8 mouse cellular contexts compared by ENCODE assay signal in the genomic region with DNA sequence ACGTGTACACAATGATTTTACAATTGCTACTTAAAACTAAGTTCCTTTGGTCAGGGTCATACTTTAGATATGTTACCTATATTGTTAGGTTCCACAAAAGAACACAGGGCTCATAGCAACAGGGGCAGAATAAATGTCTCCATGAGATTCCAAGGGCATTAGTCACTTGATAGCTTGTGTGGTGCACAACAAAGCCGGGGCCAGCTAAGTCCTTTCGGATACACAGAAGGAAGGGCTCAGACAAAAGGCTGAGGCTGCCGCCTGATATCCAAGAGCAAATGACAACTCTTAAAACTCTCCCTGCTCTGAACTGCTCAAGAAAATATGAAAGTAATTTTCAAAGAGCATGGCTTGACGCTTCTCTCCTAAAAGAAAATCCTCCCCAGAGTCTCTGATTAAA.
DNase-seq lines count a peak whose midpoint lies in the region; ATAC-seq lines count a peak whose summit lies in the region.

No protein-coding gene starts in this region.

- H3K9me3 ChIP-seq in heart, embryonic 11.5 days (replicated peaks; ENCODE audit: control insufficient read depth, low read length) = no peaks in the 10 kb centered on the region
- H3K9me3 ChIP-seq in midbrain, embryonic 11.5 days (ENCODE audit: control insufficient read depth, low read length) = no peaks in the 10 kb centered on the region
- H3K9me3 ChIP-seq in midbrain, embryonic 15.5 days = no peaks in the 10 kb centered on the region
- no peaks in the 10 kb centered on the region for H3K9me3 ChIP-seq in liver, embryonic 12.5 days (replicated peaks)

- no peak overlapping the region for H3K27ac ChIP-seq in heart, embryonic 11.5 days (ENCODE audit: low read depth, low read length)
- no peak overlapping the region for H3K27ac ChIP-seq in midbrain, embryonic 11.5 days (ENCODE audit: low read depth, low read length)
- no peak overlapping the region for H3K27ac ChIP-seq in midbrain, embryonic 15.5 days
- H3K27ac ChIP-seq in liver, embryonic 12.5 days = no peak overlapping the region

- no peaks in the 10 kb centered on the region for H3K27me3 ChIP-seq in heart, embryonic 11.5 days (ENCODE audit: control insufficient read depth, insufficient read depth, low read length)
- H3K27me3 ChIP-seq in midbrain, embryonic 11.5 days (ENCODE audit: control insufficient read depth, insufficient read depth, low read length) = peaks cover 31% of the 10 kb centered on the region
- peaks cover 8% of the 10 kb centered on the region for H3K27me3 ChIP-seq in midbrain, embryonic 15.5 days (replicated peaks)
- peaks cover 27% of the 10 kb centered on the region; the same call in 1 of the 2 replicates for H3K27me3 ChIP-seq in liver, embryonic 12.5 days (replicated peaks)

- DNase-seq in heart, adult 18-20 months = no peak
- DNase-seq in midbrain, embryonic 11.5 days (ENCODE audit: low spot score, missing footprints) = peak; percentile 92
- DNase-seq in embryo, embryonic 9.5 days (ENCODE audit: extremely low spot score) = peak; percentile 65
- peak; percentile 37 for DNase-seq in retina, postnatal 1 day

- peaks cover 24% of the 10 kb centered on the region for H3K4me1 ChIP-seq in heart, embryonic 11.5 days (ENCODE audit: control insufficient read depth, insufficient read depth, low read length)
- H3K4me1 ChIP-seq in midbrain, embryonic 11.5 days (ENCODE audit: control insufficient read depth, insufficient read depth, low read length) = peaks cover 39% of the 10 kb centered on the region
- H3K4me1 ChIP-seq in midbrain, embryonic 15.5 days = peaks cover 34% of the 10 kb centered on the region
- peaks cover 32% of the 10 kb centered on the region for H3K4me1 ChIP-seq in liver, embryonic 12.5 days

- H3K4me3 ChIP-seq in heart, embryonic 11.5 days (ENCODE audit: low read depth, low read length) = no peak overlapping the region
- no peak overlapping the region for H3K4me3 ChIP-seq in midbrain, embryonic 11.5 days (ENCODE audit: low read depth, low read length)
- no peak overlapping the region for H3K4me3 ChIP-seq in midbrain, embryonic 15.5 days
- H3K4me3 ChIP-seq in liver, embryonic 12.5 days = no peak overlapping the region

- peak overlapping the region; percentile 22 for H3K4me2 ChIP-seq in heart, embryonic 11.5 days
- H3K4me2 ChIP-seq in midbrain, embryonic 11.5 days = peak overlapping the region; percentile 18; the same call in 1 of the 2 replicates
- no peak overlapping the region for H3K4me2 ChIP-seq in midbrain, embryonic 15.5 days
- no peak overlapping the region for H3K4me2 ChIP-seq in liver, embryonic 12.5 days

- 18% methylated on average over 5 of the region's 5 CpGs for WGBS in heart, embryonic 11.5 days (ENCODE audit: insufficient replicate concordance)
- WGBS in midbrain, embryonic 11.5 days = 2% methylated on average over 5 of the region's 5 CpGs
- 13% methylated on average over 5 of the region's 5 CpGs for WGBS in midbrain, embryonic 15.5 days
- WGBS in liver, embryonic 12.5 days (ENCODE audit: insufficient replicate concordance) = 50% methylated on average over 5 of the region's 5 CpGs

- H3K36me3 ChIP-seq in heart, embryonic 11.5 days (ENCODE audit: control insufficient read depth, insufficient read depth, low read length) = no peaks in the 10 kb centered on the region
- no peaks in the 10 kb centered on the region for H3K36me3 ChIP-seq in midbrain, embryonic 11.5 days (ENCODE audit: control insufficient read depth, insufficient read depth, low read length)
- H3K36me3 ChIP-seq in midbrain, embryonic 15.5 days (replicated peaks) = no peaks in the 10 kb centered on the region
- H3K36me3 ChIP-seq in liver, embryonic 12.5 days = no peaks in the 10 kb centered on the region

- no peak overlapping the region for H3K9ac ChIP-seq in heart, embryonic 11.5 days (ENCODE audit: low read depth, low read length)
- H3K9ac ChIP-seq in midbrain, embryonic 11.5 days (ENCODE audit: low read length) = no peak overlapping the region
- no peak overlapping the region for H3K9ac ChIP-seq in midbrain, embryonic 15.5 days
- H3K9ac ChIP-seq in liver, embryonic 12.5 days = no peak overlapping the region

- ATAC-seq in heart, embryonic 11.5 days (replicated peaks; ENCODE audit: insufficient number of reproducible peaks, low FRiP score, low TSS enrichment) = no peak
- ATAC-seq in midbrain, embryonic 11.5 days (ENCODE audit: low FRiP score) = peak; percentile 63
- no peak for ATAC-seq in midbrain, embryonic 15.5 days (replicated peaks)
- ATAC-seq in liver, embryonic 12.5 days = no peak
- ATAC-seq in monocyte, adult 5-6 weeks (replicated peaks; ENCODE audit: insufficient number of reproducible peaks, low FRiP score, low TSS enrichment, poor library complexity, severe bottlenecking) = no peak

Comparison
In these comparisons a context has a peak if more than half of its experiments do, and no peak if none do; other contexts are left out.
1. H3K4me2 ChIP-seq: peak in heart, embryonic 11.5 days (single experiment) and midbrain, embryonic 11.5 days (single experiment); none in midbrain, embryonic 15.5 days (single experiment) and liver, embryonic 12.5 days (single experiment).
2. DNase-seq: peak in midbrain, embryonic 11.5 days (single experiment), embryo, embryonic 9.5 days (single experiment) and retina, postnatal 1 day (single experiment); none in heart, adult 18-20 months (0 of 2).